Mouse (Mus musculus): Measurements from ENCODE around the gene Dnajc6.
A peak's percentile ranks its signal among the peaks of the same experiment; 100 is the strongest.

Dnajc6 gene

GRCm38 (mm10) chr4:101507571-101508422, 11.3 kb downstream of the Dnajc6 start:
- DNase-seq = peak; percentile 78

DNA sequence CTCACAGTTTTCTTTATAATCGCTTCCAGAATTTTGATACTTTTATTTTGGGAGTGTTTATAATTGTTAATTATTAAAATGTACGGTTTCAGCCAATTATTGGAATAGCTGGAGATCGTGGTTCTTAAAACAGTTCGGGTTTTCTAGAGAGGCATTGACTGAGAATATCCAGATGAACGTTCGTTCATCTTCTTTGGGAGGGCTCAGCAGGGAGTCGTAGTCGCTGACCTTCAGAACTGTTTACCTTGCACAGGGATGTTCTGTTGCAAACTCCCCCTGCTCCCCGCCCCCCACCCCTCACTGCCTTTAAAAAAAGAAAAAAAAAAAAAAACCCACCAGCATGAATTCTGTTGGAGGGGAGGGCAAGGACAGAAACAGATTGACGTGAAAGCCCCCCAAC, 12.0 kb downstream of the Dnajc6 start:
- no peak for DNase-seq

DNA sequence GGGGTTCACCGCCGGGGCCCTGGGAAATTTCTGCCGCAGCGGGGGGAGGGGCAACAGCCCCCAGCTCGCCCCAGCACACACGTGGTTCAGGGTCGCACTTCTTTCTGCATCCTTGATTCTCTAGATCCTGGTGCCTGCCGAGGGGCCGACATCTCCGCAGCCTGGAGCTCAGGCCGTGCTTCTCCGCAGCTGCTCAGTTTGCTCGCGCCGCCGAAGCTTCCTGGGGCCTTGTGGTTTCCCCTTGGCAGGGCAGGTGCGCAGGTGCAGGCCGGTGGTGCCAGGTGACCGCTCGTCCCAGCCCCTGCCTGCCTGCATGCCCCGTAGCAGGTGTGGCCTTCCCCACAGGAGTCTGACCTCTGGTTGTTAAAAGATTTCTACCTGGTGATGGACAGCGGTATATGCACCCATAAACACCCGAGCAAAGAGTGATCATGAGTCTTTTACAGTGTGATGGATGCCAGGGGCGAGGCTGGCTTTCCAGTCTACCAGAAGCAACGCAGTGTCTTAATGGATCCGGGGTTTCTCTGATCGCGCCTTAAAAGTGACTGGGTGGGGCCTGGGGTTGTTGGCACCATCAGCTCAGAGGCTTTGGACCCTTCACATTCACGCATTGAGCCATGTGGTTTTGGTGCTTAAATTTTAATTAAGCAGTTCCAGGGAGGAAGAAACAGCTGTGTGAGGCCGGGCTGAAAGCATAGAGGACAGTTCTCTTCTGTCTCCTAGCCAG, 12.6 kb downstream of the Dnajc6 start:
- DNase-seq = peak; percentile 85

DNA sequence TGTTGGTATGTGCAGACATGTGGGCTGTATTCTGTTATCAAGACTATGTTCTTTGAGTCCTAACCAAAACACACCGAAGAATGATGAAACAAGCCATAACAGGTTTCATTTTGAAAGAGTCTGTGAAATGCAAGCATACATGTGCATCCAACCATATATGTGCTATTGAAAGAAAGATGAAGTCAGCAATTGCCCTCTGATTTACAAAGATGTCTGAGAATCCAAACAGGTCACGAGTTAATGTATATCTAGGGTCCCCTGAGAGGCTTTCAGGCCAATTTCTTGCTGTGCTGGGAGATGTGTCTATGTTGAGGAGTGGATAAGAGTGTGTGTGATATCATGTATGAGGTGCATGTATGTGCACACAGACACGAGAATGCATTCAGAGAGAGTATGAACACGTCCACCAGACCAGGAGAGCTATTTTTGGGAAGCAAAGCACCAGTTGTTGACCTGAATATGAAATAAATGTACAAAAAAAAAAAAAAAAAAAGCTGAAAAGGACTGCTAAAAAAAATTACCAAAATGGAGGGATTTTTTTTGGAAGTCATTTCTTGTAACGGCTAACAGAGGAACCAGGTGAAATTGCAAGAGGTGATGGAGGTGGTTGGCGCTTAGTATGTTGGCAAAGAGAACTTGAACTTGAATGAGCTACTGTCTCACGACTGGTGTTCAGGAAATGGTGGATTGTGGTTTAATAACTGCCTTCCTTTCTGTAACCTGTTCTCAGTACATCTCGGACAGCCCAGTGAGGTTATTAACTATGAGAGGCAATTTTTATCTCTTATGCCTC, 13.9 kb downstream of the Dnajc6 start:
- DNase-seq = no peak

- DNase-seq = no peak
Observed at GRCm38 (mm10) chr4:101510904-101511210, 14.4 kb downstream of the Dnajc6 start.

DNA sequence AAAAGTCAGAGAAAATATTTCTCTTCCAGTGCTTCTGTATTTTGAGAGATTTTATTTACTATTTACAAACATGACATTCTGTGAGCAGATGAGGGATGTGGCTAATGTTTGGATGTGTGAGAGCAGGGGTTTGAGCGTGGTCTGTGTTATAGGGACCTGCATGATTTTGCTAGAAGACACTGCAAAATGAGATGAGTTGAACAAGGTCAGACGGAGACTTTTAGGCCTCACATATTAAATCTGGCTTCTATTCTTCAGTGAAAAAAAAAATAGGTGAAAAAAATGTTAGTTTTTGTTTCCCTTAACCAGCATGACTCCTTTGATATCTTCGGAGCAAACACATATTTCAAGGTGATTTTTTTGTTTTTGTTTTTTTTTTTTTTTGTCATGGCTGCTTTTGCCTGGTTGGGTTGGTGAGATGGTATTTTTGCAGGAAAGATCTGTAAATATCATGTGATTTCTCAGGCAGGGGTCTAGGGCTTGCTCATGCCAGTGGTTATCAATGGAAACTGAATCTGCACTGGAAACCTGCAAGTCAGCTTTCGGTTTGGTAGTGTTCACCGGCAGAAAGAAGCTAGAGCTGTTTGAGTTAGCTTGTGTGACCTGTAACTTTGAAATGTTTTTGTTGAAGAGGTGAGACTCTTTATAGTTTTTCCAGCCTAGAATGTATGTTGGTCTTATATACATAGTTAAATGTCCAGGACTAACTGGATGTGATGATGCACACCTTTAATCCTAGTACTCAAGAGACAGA, 15.5 kb downstream of the Dnajc6 start:
- DNase-seq = no peak

- DNase-seq = no peak
Observed at GRCm38 (mm10) chr4:101513251-101513650, 16.8 kb downstream of the Dnajc6 start.

- no peak for DNase-seq
Observed at GRCm38 (mm10) chr4:101515853-101516252, 19.4 kb downstream of the Dnajc6 start.

DNA sequence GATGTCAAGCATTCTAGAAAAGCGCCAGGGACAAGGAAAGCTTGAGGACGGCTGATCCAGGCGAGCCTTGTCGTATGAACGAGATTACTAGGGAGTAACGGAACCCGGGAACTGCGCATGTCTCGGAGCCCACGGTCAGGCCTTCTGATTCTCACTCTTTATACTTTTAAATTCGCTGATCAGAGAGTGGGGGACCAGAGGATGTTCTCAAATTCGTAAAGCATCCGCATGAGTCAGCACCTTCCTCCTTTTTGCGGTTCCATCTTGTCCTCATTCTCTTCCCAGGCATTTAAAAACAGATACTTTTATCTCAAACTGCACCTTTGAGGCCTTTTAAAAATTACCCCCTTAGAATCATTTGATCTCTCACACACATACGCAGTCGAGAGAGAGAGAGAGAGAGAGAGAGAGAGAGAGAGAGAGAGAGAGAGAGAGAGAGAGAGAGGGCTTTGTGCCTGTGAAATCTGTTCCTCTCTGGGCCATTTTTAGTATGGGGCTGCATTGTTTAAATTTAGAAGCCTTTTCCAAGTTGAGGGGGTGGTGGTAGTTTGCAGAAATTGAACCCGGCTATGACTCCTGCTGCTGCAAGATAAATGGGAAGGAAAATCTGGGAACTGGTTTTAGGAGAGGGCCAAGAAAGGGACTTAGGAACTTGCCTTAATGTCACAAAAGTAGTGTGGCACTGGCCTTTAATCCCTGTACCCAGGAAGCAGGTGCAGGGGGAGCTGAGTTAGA, 20.2 kb downstream of the Dnajc6 start:
- no peak for DNase-seq

- DNase-seq = no peak
Observed at GRCm38 (mm10) chr4:101531901-101532300, 35.5 kb downstream of the Dnajc6 start.

DNA sequence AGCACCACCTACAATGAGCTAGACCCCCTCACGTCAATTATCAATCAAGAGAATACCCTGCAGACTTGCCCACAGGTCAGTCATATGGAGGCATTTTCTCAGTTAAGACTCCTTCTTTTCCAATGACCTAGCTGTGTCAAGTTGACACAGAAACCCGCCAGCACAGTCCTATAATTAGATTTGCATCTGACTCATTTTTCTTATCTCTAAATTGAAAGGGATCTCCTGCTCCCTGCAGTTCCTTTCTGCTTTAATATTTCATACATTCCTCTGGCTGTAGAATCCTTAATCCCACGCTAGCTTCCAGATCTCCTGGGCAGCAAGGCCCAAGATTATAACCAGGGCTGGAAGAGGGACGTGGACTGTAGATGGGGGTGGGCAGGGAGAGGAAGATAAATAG, 44.1 kb downstream of the Dnajc6 start:
- DNase-seq = no peak

DNA sequence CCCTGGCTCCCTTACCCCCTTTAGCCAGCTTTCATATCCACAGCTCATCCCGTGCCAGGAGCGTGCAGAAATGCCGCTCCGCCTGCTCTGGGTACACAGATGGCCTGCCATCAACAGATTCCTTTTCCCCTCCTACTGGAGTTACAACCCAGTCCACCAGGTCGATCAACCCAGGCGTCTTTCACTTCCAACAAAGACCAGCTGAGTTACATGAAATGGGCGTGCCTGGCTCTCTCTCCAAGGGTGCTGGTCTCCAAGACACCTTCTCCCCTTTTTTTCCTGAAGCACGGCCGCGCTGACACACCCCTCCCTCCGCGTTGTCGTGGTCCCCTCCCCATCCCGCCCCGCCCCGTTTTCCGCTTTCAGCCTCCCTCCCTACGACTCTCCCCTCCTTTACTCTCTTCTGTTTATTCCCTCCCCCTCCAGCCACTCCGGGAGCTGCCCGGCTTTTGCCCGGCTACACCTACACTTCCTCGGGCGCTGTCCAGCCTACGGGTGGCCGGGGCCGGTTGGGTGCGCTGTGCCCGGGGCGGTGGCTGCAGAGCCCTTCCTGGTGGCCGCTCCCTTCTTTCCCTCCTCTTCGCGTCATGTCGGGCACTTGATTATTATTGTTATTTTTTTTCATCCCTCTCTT, 53.6 kb downstream of the Dnajc6 start:
- DNase-seq = no peak

DNA sequence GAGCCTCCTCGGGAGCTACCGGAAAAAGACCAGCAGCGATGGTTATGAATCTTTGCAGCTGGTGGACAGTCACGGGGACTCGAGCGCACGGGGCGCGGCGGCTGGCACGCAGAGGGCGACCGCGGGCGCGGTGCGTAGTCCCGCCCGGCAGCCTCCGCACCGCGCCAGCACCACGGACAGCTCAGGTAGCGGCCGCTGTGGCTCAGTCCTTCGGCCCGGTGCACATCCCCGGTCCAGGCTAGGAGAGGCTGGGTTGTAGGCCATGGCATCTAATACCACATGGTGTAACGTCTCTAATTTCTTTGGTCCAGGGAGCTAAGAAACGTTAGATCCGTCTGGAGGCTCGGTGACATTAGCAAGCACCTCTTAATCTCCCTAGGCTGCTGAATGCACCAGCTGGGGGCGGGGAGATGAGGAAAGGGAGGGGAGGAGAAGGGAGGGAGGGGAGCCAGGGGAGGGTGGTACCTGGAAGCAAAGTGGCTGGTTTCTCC, 54.3 kb downstream of the Dnajc6 start:
- peak; percentile 36 for DNase-seq

DNA sequence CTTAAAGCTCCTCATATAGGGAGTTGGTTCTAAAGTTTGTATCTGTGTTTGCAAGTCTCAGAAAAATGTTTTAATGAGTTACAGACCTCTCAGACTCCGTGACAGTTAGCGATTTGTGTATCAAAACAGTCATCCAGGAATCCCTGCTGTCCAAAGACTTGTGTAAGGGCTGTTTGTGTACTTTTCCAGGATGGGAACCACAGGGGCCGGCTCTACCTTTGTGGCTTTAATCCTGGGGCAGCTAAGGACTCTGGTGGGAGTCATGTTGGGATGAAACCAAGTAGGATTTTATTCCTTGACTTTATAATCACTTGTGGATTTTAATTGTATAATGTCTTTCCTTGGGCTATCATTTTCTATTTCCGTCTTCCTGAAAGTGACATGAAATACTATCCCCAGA, 55.0 kb downstream of the Dnajc6 start:
- DNase-seq = no peak

DNA sequence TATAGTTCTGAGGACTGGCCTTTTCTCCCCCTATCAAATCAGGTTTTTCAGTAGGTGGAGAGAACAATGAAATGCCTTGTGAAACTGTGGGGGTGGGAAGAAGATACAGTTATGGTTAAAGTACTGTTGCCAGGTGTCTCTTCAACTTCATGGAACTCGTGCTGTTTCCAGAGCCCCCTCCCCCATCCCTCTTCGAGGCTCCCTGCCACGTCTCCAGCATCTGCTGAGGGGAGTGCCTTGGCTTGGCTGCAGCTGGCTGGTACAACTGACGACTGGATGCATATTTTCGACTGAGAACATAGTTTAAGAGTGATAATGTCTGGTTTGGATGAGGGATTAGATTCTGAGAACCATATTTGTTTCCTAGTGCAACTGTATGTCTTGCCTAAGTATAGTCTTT, 55.9 kb downstream of the Dnajc6 start:
- DNase-seq = no peak

DNA sequence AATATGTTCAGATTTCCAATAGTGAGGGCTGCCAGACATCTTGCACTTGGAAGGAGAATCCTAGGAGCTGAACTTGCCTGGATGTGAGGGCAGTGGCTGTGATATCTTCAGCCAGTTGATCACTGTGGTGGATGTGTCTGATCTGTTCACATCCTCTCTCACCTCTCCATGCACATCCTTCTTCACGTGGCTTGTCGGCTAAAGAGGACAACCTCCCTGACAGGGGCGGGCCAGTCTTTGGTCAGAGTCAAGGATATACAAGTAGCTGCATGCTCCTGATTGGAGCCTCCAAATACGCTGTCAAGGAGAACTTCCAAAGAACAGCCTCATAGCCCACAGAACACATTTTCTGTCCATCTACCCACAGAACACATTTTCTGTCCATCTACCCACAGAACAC, 58.6 kb downstream of the Dnajc6 start:
- DNase-seq = no peak

GRCm38 (mm10) chr4:101560137-101560536, 63.7 kb downstream of the Dnajc6 start:
- no peak for DNase-seq

GRCm38 (mm10) chr4:101562836-101563235, 66.4 kb downstream of the Dnajc6 start:
- DNase-seq = no peak

GRCm38 (mm10) chr4:101563607-101564006, 67.2 kb downstream of the Dnajc6 start:
- DNase-seq = no peak

GRCm38 (mm10) chr4:101564746-101565417, 68.4 kb downstream of the Dnajc6 start:
- no peak for DNase-seq

GRCm38 (mm10) chr4:101569076-101569475, 72.6 kb downstream of the Dnajc6 start:
- DNase-seq = no peak
